Mouse (Mus musculus): ENCODE measurements around the gene Dcst2. TPM values are rescaled to one million over a fixed set of nuclear protein-coding genes. Genes with fewer than 3 reads are reported as not detected.

Gene Dcst2
- total and polyA plus RNA-seq, 2 experiments from 2014 or later: 0.51 TPM; not detected in 1

- Histone ChIP-seq H3K27me3 (ENCODE audit: insufficient read depth, low read length) (no peaks in the 10 kb centered on the region), H3K4me2 (ENCODE audit: low read depth, low read length, poor library complexity, severe bottlenecking) (0 out of 2 replicates have a peak overlapping the region, but pooled peaks have one; percentile 4), H3K36me3 (ENCODE audit: insufficient read depth, low read length) (no peaks in the 10 kb centered on the region), H3K9ac (replicated peaks; ENCODE audit: low read length, poor library complexity, severe bottlenecking) (no peak overlapping the region), H3K9me3 (ENCODE audit: low read length) (no peaks in the 10 kb centered on the region), H3K4me3 (ENCODE audit: low read depth, low read length) (no peak overlapping the region), H3K4me1 (ENCODE audit: insufficient read depth, low read length) (peaks cover 7% of the 10 kb centered on the region; the same call in 1 of the 2 replicates), H3K27ac (ENCODE audit: low read depth, low read length) (no peak overlapping the region)
- WGBS: 19% methylated on average over 12 of the region's 12 CpGs
- peak; percentile 35; the same call in 1 of the 2 replicates for ATAC-seq (ENCODE audit: low FRiP score)
- no peak for DNase-seq (ENCODE audit: low spot score)
- no peak for TF ChIP-seq CTCF (IDR thresholded peaks at IDR 0.05)
Measured at GRCm38 (mm10) chr3:89332476-89332875, 29.3 kb upstream of the Dcst2 start.

- H3K4me2 ChIP-seq (ENCODE audit: low read depth, low read length, poor library complexity, severe bottlenecking): no peak overlapping the region; the same call in 1 of the 2 replicates
- no peak for TF ChIP-seq CTCF (IDR thresholded peaks at IDR 0.05)
- no peak overlapping the region for H3K4me3 ChIP-seq (ENCODE audit: low read depth, low read length)
- no peaks in the 10 kb centered on the region for H3K36me3 ChIP-seq (ENCODE audit: insufficient read depth, low read length)
- peaks cover 7% of the 10 kb centered on the region; the same call in 1 of the 2 replicates for H3K4me1 ChIP-seq (ENCODE audit: insufficient read depth, low read length)
- WGBS: 48% methylated on average over 11 of the region's 11 CpGs
- no peak overlapping the region for H3K9ac ChIP-seq (replicated peaks; ENCODE audit: low read length, poor library complexity, severe bottlenecking)
- DNase-seq (ENCODE audit: low spot score): peak; percentile 34
- H3K27ac ChIP-seq (ENCODE audit: low read depth, low read length): no peak overlapping the region
- H3K9me3 ChIP-seq (ENCODE audit: low read length): no peaks in the 10 kb centered on the region
- no peak for ATAC-seq (ENCODE audit: low FRiP score)
- no peaks in the 10 kb centered on the region for H3K27me3 ChIP-seq (ENCODE audit: insufficient read depth, low read length)
Measured at GRCm38 (mm10) chr3:89333053-89333452, 28.7 kb upstream of the Dcst2 start.

- H3K4me3 ChIP-seq (ENCODE audit: low read depth, low read length): peak overlapping the region; percentile 80; the same call in 1 of the 2 replicates
- no peak overlapping the region for H3K9ac ChIP-seq (replicated peaks; ENCODE audit: low read length, poor library complexity, severe bottlenecking)
- TF ChIP-seq CTCF (IDR thresholded peaks at IDR 0.05): no peak
- H3K9me3 ChIP-seq (ENCODE audit: low read length): no peaks in the 10 kb centered on the region
- DNase-seq (ENCODE audit: low spot score) (no peak), ATAC-seq (ENCODE audit: low FRiP score) (no peak)
- H3K4me1 ChIP-seq (ENCODE audit: insufficient read depth, low read length): peaks cover 7% of the 10 kb centered on the region; the same call in 1 of the 2 replicates
- peaks cover 2% of the 10 kb centered on the region; the same call in 1 of the 2 replicates for H3K36me3 ChIP-seq (ENCODE audit: insufficient read depth, low read length)
- peak overlapping the region; percentile 98 for H3K4me2 ChIP-seq (ENCODE audit: low read depth, low read length, poor library complexity, severe bottlenecking)
- H3K27ac ChIP-seq (ENCODE audit: low read depth, low read length): no peak overlapping the region
- 20% methylated on average over 6 of the region's 6 CpGs for WGBS
- no peaks in the 10 kb centered on the region for H3K27me3 ChIP-seq (ENCODE audit: insufficient read depth, low read length)
Measured at GRCm38 (mm10) chr3:89336529-89336928, 25.2 kb upstream of the Dcst2 start.

- H3K27ac ChIP-seq (ENCODE audit: low read depth, low read length): no peak overlapping the region
- DNase-seq (ENCODE audit: low spot score): no peak
- no peaks in the 10 kb centered on the region for H3K27me3 ChIP-seq (ENCODE audit: insufficient read depth, low read length)
- no peak; the same call in 1 of the 2 replicates for ATAC-seq (ENCODE audit: low FRiP score)
- 2% methylated on average over 16 of the region's 21 CpGs for WGBS
- TF ChIP-seq CTCF (IDR thresholded peaks at IDR 0.05): no peak
- no peaks in the 10 kb centered on the region for H3K9me3 ChIP-seq (ENCODE audit: low read length)
- peak overlapping the region; percentile 98 for H3K4me2 ChIP-seq (ENCODE audit: low read depth, low read length, poor library complexity, severe bottlenecking)
- H3K36me3 ChIP-seq (ENCODE audit: insufficient read depth, low read length): peaks cover 4% of the 10 kb centered on the region; the same call in 1 of the 2 replicates
- peak overlapping the region; percentile 80 for H3K4me3 ChIP-seq (ENCODE audit: low read depth, low read length)
- H3K4me1 ChIP-seq (ENCODE audit: insufficient read depth, low read length): peaks cover 6% of the 10 kb centered on the region; the same call in 1 of the 2 replicates
- peak overlapping the region; percentile 70 for H3K9ac ChIP-seq (replicated peaks; ENCODE audit: low read length, poor library complexity, severe bottlenecking)
Measured at GRCm38 (mm10) chr3:89337062-89337720, 24.6 kb upstream of the Dcst2 start.

- TF ChIP-seq CTCF (IDR thresholded peaks at IDR 0.05): no peak
- peak within 1 kb of the TSS; percentile 98 for H3K4me2 ChIP-seq (ENCODE audit: low read depth, low read length, poor library complexity, severe bottlenecking)
Measured at GRCm38 (mm10) chr3:89337721-89338578, 23.8 kb upstream of the Dcst2 start, which contains the start of gene Efna4. Efna4 (minus strand) TSS chr3:89338028.

More at GRCm38 (mm10) chr3:89337721-89338578, 23.8 kb upstream of the Dcst2 start, which contains the start of gene Efna4:
- Histone ChIP-seq H3K27me3 (ENCODE audit: insufficient read depth, low read length) (no peaks in the 10 kb centered on the region), H3K36me3 (ENCODE audit: insufficient read depth, low read length) (peaks cover 7% of the 10 kb centered on the region), H3K4me3 (ENCODE audit: low read depth, low read length) (peak within 1 kb of the TSS; percentile 80), H3K9me3 (ENCODE audit: low read length) (no peaks in the 10 kb centered on the region), H3K27ac (ENCODE audit: low read depth, low read length) (no peak within 1 kb of the TSS), H3K4me1 (ENCODE audit: insufficient read depth, low read length) (peaks cover 2% of the 10 kb centered on the region; the same call in 1 of the 2 replicates), H3K9ac (replicated peaks; ENCODE audit: low read length, poor library complexity, severe bottlenecking) (peak within 1 kb of the TSS; percentile 70)
- ATAC-seq (ENCODE audit: low FRiP score) (peak; percentile 66), DNase-seq (ENCODE audit: low spot score) (peak; percentile 72)
- WGBS: under 1% methylated on average over 44 of the region's 44 CpGs

Data from midbrain, postnatal 0 days (tissue).